Mouse (Mus musculus): ENCODE results near the gene Mthfd1l.
"Not testable (repeated sequence)": the region's sequence is repeated elsewhere in the genome, so short reads cannot be mapped to it uniquely, and the experiment has no call there.

The Mthfd1l gene

DNA sequence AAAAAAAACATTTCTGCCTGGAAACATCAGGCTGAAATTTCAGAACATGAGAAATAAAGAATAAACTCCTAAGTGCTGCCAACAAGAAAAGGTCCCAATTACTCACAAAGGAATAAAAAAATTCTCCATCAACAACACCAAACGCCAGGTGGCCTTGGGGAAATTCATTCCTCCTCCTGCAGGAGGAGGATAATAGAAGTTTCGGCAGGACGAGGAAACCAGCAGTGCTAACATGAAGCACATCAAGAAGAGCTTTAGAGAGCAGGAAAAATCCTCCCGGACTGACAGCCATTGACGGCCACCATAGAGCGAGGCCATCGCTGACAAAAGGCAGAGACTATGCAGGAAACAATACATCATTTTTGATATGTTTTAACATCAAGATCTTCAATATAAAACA, 71.5 kb downstream of the Mthfd1l start:
- DNase-seq (ENCODE audit: low spot score), result no peak

DNA sequence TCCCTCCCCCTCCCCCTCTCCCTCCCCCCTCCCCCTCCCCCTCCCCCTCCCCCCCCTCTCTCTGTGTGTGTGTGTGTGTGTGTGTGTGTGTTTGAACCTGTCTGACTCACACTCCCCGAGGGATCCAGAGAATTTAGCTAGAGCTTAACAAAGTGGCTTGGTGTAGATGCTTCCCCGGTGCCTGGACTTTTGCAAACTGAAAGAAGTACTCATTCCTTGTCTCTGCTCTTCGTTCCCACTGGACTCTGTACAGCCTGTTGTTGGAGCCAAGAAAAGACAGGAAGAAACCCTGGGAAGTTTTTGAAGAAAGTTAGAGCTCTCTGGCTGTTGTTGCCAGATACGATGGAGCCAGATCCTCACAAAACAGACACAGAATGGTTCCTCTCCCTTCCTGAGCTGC, 73.6 kb downstream of the Mthfd1l start:
- no peak for DNase-seq (ENCODE audit: low spot score)

DNA sequence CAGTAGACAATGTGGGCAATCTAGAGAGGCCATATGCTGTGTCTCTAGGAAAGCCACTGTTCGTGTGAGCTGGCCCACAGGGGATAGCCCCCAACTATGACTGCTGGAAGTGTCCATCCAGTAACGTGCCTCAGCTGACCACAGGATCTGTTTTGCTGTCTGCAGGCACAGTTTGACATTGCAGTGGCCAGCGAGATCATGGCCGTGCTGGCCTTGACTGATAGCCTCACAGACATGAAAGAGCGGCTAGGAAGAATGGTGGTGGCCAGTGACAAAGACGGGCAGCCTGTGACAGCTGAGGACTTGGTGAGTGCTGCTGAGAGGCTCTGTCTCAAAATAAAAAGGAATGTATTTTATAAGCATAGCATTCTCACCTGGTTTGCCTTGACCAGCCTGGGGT, 74.7 kb downstream of the Mthfd1l start:
- no peak for DNase-seq (ENCODE audit: low spot score)

DNA sequence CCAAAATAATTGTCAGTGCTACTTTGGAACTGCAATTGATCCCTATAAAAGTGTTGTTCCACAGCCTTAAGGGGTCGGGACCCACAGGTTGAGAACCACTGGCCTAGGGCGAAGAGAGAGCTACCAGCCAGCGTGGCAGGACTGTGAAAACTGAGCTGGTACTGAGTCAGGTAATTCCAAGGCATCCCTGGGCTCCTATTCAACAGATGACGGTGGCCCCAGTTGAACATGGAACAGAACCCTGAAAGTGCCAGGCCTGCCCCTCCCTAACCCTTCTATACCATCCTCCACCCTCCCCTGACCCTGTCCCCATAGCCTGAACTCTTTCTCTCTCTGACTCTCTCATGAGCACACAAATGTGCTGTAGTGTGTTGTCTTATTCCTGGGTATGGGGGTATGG, 77.3 kb downstream of the Mthfd1l start:
- DNase-seq (ENCODE audit: low spot score), result no peak

DNA sequence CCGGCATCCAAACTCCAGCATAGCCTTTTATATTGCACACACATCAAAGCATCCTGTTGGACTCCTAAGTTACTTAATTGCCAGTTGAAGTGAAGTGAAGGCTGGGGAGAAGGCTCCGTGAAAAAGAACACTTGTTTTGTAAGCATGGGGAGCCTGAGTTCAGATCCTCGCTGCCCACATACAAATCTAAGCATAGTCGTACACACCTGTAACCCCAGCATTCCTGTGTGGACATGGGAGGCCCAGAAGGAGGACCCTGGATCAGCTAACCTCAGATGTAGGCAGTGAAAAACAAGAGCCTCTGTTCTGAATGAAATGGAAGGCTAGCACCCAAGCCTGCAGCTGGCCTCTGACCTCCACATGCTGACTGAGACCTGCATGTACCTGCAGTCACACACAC, 79.8 kb downstream of the Mthfd1l start:
- no peak for DNase-seq (ENCODE audit: low spot score)

DNA sequence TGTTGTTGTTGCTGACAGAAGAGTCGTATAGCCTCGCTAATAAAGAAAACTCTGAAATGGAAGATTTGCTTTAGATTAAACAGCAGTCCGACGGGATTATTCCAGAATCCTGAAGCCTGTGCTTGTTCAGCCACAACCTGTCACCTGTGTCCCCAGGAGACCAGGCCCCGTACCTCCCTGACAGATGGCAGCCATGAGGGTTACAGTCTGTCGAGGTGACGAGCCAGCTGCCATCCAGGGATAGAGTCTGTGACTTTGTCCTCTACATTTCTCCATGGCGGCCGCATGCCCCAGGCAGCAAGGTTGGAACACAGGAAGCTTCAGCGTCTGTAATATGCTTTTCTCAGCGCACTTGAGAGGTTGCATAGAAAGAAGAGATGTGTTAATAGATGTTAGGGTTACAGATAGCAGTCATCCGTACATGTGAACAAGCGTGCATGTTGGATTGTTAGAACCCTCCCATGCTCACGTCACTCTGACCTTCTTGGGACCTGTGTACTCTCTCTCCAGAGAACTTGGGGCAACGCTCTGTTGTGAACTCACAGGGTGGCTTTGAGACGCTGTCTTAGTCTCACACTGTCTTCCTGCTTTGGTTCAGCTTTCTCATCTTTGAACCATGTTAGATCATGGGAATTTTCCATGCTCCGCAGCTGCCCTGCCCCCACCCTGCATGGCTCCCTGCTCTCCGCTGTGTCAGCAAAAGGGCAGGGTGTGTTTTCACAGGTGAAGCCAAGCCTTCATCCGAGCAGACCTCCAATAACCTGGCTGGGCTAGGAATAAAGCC, 80.6 kb downstream of the Mthfd1l start:
- no peak for DNase-seq (ENCODE audit: low spot score)

DNA sequence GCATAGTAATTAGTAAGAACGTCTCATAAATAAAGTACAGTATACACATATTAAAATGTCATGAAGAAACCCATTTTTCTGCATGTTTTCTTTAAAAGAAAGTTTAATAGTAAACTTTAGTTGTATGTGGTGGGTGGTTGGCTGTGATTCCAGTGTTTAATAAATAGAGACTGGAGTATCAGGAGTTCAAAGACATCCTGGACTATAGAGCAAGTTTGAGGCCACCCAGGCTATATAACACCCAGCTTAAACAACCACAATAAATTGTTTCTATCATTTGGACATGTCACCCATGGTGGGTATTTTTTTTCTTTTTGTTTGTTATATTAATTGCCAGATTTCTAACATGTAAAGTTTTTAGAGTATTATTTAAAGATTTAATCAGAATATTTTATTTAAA, 81.7 kb downstream of the Mthfd1l start:
- DNase-seq (ENCODE audit: low spot score), result no peak

DNA sequence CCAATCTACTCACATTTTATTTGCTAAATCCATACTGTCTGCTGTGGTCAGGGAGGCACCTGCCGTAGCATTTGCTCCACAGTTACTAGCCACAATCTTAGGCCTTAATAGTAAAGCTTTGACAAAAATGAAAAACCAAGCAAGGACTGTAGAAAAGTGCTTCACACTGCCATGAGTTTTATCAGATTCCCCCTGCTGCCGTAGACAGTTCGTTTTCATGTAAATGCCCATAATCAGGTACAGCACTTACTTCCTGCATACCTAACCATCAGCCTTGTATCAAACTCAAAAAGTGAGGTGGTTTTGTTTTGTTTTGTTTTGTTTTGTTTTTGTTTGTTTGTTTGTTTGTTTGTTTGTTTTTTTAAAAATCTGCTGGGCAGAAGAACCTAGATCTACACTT, 84.5 kb downstream of the Mthfd1l start:
- no peak for DNase-seq (ENCODE audit: low spot score)

DNA sequence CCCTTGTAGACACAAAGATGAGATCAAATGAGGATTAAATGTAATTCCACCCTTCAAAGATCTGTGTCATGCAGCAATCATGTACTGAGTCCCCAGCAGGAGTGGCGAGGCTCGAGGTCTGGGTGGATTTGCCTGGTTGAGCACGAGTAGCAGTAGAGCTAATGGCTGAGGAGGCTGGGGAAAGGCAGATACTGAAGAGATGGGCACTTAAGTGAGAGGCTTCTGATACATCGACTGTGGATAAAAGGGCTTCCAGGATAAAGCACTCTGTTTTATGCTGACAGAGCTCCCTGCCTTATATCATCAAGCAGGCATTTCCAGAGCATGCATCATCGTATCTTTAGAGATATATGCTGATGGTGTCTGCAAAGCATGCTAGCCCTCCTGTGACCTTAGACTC, 84.9 kb downstream of the Mthfd1l start:
- DNase-seq (ENCODE audit: low spot score), result no peak

DNA sequence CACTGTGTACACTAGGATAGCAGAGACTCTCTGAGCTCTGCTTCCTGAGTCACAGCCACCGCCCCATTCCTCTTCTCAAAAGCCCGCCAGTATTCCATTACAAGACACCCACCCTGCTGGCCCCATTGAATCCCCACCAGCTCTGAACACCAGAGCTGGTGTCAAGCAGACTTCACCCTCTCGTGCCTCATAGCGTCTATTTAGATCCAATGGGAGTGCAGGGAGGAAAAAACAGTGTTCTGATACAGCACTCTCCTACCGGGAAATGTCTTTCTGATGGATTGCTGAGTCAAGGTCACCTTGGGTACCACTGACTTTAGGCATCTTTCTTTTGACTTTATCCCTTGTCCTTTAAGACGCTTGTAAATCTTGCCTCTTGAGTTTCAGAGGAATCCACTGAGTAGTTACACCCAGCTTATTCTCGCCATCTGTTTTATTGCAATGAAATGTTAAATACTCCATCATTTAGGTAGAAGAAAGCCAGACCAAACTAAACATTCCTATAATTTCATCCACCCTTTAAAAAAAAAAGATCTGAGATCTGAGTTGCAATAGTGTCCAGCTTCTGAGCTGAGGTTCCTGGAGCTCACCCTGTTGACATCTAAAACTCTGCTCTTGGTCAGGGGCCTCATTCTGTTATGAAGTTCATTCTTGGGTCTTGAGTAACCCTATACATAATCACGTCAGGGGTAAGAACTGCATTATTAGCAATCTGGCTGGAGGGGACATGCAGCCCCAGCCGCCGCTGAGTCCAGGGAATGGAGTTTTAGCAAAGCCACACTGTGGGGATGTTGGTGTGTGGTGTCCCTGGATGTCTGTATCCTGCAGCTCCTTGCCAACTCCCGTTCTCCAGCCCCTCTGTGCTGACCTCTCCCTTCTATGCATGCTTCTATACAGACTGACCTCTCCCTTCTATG, 88.4 kb downstream of the Mthfd1l start:
- no peak for DNase-seq (ENCODE audit: low spot score)

DNA sequence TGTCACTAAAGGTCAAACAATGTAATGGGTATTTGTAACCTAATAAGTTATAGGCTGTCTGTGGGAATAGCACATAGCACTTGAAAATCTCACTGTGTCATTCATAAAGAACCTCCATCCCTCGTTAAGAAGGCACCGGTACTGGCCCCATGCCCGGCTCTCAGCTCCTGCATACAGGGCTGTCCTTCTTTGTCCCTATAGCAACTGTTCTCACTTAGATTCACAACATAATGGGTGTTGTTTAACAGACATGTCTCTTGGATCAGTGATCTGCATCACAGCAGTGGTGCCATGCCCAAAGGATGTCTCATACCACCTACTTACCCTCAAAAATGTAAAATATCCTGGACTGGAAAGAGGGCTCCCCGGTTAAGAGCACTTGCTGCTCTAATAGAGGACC, 90.6 kb downstream of the Mthfd1l start:
- no peak for DNase-seq (ENCODE audit: low spot score)

DNA sequence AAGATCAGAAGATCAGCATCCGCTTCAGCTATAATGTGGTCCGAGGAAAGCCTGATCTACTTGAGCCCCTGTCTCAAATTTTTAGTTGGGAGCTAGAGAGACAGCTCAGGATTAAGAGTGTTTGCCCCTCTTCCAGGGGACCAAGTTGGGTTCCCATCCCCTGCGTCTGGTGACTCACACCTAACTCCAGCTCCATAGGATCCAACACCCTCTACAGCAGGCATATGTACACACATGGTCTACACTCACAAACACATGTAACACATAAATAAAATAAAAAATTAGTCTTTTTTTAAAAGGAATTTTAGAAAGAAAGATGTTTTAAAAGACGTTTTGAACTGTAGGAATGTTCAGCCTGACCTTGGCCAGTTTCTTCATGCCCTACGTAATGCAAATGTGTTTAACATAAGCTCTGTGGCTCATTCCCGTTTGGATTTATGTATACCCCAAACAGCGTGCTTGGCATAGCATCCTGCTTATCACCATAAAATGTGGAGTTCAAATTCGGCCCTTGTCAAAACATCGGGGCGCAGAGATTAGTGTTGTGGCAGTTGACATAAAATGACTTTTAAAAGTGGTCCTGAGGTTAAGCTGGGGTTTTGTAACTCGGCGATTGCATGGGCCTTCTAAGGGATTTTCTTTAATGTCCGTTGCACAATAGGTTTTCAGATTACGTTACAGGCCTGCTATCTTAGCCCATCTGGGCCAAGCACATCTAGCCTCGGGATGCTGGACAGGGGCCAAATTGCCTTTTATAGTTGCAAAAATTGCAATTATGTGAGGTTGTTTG, 92.6 kb downstream of the Mthfd1l start:
- DNase-seq (ENCODE audit: low spot score), result no peak

DNA sequence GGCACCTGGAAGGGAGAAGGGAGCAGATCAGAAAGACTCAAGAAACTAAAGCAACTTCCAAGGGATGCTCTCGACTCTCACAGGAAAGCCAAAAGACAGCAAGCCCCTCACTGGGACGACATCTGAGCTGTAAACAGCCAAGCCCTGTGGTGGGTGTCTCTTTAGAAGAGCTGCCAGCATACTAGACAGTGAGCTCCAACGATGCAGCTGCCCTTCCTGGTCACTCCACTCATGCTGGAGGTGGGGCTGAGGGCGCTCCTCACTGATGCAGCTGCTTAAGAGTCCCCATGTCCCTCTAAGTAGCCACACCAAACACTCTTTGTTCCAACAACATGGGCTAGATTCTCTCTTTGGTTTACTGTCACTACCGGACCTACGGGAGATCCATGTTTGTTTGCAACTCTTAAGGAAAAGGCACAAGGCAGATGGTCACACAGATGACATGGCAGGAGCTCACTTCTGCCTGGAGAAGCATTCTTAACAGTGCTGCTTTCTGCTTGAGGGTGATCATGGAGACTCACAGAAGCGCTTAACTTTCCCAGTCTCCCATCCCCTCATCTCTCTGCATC, 96.4 kb downstream of the Mthfd1l start:
- DNase-seq (ENCODE audit: low spot score), result no peak

DNA sequence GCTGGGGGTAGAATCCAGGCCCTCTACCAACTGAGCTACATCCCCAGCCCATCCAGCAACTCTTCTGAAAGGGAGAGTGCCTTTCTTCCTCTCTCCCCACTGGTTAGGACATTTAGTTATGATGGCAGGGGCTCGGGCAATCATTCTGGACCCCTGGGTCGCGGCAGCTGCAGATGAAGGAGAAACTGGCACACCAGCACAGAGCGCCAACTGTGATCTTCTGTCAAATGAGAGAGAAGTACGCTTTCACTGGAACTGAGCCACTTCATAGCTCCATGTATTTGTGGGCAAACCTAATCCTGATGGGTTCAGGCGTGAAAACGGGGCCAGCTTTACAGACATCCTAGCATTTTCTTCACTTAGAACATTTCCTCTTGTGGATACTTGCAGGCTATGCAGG, 97.1 kb downstream of the Mthfd1l start:
- DNase-seq (ENCODE audit: low spot score), result no peak

DNA sequence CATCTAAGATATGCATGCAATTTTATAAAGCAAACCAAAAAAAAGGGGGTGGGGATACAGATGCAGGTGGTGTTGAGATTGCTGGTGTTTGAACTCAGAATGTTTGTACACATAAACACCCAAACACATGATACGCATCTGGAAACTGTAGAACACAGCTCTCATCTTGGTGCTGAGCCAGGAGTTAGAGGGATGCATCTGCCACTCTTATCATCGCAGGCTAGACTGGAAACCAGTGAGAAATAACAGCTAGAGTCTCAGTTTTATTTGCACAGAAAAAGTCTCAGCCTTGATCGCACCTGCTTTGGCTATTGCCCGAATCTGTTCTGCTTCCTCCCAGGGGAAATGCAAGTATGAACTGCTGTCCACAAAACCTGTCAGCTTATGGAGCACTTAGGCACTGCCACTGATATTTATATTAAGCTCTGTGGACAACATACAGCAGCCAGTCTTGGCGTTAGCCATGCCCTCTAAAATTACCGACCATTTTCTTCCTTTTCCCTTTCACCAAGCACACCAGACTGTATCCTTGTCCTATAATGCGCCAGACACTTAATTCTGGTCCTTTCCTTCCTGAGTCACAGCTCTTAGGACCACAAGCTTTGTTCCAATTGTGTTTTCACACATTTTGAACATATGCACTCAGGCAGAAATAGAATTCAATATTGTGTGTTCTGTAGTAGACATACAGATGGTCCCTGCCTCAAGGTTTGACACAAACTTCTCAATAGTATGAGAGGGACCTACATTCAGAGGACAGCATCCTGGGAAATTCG, 98.3 kb downstream of the Mthfd1l start:
- DNase-seq (ENCODE audit: low spot score), result no peak

DNA sequence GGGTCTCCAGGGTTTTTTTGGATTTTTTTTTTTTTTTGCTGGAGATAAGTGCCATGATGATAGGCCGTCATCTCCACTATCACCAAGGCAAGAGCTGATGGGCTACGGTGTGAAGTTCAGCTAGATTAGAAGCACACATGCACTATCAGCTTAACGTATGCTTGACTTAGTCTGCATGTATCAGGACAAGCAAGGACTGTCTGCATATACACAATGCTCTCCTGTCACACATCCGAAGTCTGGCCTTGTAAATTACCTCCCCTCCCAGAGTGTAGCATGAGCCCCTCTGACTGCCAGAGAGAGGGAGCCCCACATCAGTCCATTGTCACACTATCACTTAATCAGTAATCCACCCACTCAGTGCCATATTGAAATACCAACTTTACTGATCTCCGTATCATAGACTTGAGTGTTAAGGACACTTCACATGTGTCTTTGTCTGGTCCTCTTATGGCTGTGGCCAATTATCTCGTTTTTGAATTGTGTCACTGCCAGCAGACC, 99.0 kb downstream of the Mthfd1l start:
- no peak for DNase-seq (ENCODE audit: low spot score)

DNA sequence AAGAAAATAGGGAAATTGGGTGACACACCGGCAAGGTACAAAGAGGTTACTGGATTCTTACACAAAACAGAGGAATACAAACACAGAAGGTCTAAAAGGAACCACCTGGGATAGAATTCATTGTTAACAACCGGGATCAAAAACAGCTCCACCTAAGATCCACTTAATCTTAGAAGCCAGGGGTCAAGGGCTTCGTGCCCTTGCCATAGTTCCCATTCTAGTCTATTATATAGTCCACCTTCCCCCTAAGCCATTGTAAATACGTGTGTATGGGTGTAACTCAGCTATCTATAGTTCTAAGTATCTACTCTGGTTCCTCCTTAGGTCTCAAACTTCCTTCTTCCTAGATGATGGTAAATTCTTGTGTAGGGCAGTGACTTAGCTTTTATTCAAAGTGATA, 99.6 kb downstream of the Mthfd1l start:
- not testable (repeated sequence) for DNase-seq (ENCODE audit: low spot score)

DNA sequence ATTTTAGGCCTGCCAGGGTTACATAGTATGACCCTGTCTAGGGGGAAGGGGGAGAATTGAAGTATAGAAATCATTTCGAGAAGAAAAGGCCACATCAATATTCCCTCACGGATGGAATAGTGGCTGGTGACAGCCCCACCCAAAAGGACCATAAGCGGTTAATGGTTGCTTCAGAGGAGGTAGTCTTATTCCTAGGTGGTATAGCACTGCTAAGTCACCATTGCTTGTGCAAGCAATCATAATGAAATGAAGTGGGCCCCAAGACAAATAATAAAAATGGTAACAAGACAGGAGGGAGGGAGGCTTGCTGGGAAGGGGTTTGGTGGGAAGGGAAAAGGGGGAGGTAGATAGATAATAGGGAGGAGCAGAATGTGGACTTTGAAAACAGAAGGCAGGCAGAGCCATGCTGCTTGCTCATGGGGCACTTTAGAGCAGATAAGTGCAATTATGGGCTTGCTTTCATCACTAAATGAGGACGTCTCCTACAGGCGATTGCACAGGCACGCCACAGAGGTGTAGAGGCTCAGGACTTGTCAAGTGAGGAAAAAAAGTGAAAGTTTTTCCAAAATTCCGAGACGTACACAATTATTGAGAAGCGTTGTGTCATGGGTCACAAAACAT, 105.4 kb downstream of the Mthfd1l start:
- no peak for DNase-seq (ENCODE audit: low spot score)

DNA sequence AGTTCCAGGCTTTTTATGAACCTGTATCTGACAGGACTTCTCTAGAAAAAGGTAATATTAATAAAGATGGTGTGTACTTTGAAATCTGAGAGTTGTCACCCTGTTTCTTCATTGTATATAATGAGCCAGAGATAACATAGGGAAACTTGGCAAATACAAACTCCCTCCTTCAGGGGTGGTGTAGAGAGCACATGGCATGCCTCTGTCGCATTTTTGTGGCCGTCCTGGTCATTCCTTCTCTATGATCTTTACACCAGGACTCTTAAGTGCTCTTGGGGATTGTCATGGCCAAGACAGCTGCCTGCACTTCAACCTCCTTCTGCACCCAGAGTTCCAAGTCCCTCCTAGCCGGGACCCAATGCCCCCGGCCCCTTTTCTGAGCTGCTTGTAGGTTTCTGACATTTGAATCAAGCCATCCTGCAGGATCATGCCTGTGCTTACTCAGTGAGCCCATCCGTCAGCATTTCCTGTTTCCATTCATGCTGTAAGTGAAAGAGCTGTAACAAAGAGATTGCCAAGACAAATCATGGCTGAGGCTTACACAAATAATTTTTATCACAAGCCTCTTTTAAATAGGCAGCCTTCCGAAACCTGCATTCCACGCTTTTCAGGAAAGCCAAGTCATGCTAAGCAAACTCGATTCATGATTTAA, 106.2 kb downstream of the Mthfd1l start:
- no peak for DNase-seq (ENCODE audit: low spot score)

DNA sequence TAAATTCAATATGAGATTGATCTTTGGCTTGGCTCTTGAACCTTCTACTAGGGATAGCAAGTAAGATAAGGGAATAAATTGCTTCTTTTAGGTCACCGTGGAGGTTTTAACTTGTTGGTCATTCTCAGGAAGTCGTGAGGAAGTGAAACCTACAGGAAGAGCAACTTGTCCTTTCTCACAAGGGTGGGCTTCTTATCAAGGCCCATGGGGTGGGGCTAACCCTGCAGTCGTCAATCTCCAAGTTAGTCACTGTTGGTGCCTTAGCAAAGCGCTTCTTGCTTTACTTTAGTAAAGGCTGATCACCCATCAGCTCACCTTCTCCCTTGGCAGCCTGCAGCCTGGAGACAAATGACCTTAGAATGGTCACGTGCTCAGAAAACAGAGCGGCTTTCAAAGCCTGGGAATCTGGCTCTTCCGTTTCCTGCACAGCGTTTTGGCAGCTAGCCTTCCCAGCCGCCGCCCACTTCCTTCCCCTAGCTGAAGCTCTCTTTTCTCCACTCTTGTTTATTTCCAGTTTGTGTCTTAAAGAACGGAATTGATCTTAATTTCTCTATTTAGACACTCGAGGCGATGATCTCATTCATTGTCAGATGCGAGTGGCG, 106.8 kb downstream of the Mthfd1l start:
- DNase-seq (ENCODE audit: low spot score), result peak; percentile 50

Data from embryo, embryonic 10 days (tissue).